Mouse (Mus musculus) ES-E14 (cell line): ENCODE results near the gene Msantd2.

Experiments
- HCFC1 ChIP-seq: IDR thresholded peaks from 2 replicates; pipeline ENCODE4 v1.6.1; 2012; ENCODE audit warnings: low read length, inconsistent platforms, borderline replicate concordance; ENCODE audit not compliant: insufficient read depth
- MAFK ChIP-seq: IDR thresholded peaks from 2 replicates; pipeline ENCODE4 v1.6.1; 2014; ENCODE audit warnings: mild to moderate bottlenecking, low read depth, low read length, inconsistent platforms; ENCODE audit not compliant: insufficient read depth
- ZC3H11A ChIP-seq: IDR thresholded peaks from 2 replicates; pipeline ENCODE4 v1.6.1; 2012; ENCODE audit warnings: low read depth, mild to moderate bottlenecking, inconsistent platforms, low read length, borderline replicate concordance
- ZNF384 ChIP-seq: IDR thresholded peaks from 2 replicates; pipeline ENCODE4 v1.6.1; 2012; ENCODE audit warnings: low read depth, low read length, inconsistent platforms

- TF ChIP-seq HCFC1 (no peak), ZC3H11A (no peak), ZNF384 (no peak), MAFK (no peak)
Observed at GRCm38 (mm10) chr9:37460961-37461340, 28.2 kb upstream of the Msantd2 start.
